Mouse (Mus musculus) CD4-positive helper T cell, adult 2 months (primary cell): ENCODE data around the gene Gm37240.

ENCODE experiments used
- DNase-seq: peaks from one replicate; pipeline ENCODE4 v3.0.0-alpha.2; 2012; ENCODE audit warnings: low read depth, missing footprints, low spot score

The Gm37240 gene

DNA sequence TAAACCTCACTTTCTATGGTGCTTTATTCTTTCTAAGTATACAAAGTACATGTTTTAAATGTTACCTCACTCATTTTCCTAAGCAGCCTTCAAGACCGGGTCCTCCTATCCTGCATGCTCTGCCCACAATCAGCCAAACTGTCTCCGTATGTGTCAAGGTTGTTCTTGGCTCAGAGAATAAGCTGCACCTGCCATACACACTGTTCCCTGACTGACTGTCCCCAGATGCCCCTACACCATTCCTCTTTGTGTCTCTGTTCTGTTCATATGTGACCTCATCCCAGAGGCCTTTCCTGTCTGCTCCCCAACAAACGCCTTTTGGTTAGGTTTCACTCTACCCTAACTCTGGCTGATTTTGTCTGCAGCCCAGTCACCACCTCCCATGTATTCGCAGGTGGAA, 60.0 kb downstream of the Gm37240 start:
- DNase-seq = no peak

DNA sequence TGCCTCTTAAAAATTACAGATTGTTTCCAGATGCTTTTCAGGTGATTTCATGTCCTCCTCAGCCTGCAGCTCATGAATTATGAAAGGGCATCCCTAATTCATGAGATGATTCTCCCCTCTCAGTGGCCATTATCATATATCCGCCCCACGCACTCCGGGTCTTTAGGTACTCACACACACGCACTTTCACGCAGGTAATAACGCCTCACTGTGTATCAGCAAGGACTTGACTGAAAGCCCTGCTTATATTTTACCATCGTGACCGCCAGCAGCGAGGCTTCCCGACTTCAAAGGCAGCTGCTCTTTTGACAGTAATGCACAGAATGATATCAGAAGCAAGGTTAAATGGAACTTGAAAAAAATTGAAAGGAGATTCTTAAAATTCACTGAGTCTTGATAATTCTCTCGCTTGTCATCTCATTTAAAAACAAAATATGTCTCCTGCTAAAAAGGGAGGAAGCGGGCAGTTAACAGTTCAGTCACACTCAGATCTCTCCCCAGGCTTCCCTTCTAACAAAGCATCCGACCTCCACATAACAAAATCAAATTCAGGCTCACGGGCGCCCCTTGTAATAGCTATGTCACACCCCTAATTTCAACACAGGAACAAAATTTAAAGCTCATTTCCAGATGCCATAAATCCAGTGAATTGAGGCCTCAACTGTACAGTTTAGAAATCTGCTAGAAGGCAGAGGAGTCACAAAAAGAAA, 66.3 kb downstream of the Gm37240 start:
- no peak for DNase-seq

GRCm38 (mm10) chr3:85819319-85819718, 68.0 kb downstream of the Gm37240 start:
- no peak for DNase-seq

DNA sequence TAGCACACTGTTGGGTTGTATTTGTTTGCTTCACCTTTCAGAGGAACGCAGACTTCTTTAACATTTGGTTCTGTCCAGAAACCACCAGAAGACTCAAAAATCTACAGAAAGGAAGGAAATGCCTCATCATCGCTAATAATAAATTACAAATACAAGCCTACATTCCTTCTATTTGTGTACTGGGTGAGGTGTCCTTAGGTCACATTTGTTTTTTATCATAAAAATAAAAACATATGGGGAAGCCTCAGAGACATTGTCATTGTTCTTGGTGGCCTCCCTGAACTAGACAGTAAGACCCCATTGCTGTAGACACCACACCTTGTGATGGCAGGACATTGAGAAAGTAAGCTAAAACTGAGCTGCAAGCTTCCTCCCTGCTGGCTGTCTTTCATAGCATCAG, 70.1 kb downstream of the Gm37240 start, which contains the start of gene Fam160a1:
Gene Fam160a1 (minus strand): TSS at position 101 of the 400 bp plus-strand sequence.
- no peak for DNase-seq

GRCm38 (mm10) chr3:85814241-85814640, 73.1 kb downstream of the Gm37240 start:
- no peak for DNase-seq

GRCm38 (mm10) chr3:85813101-85814014, 74.0 kb downstream of the Gm37240 start:
- DNase-seq = no peak

DNA sequence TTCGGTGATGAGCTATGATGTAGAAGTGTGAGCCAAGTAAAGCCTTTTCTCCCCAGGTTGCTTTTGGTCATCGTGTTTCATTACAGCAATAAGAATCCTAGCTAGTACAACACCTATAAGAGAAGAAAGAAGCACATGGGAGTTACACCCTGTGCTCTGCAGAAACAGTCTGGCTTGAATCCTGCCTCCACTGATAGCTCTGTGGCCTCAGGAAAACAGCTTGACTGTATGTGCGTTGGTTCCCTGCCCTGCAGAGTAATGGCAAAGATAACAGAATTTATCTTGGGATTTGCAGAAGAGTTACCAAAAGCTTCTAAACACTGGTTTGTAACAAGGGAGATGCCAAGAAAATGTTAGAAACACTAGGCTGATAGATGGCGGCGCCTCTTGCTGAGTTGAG, 75.3 kb downstream of the Gm37240 start:
- DNase-seq = no peak

DNA sequence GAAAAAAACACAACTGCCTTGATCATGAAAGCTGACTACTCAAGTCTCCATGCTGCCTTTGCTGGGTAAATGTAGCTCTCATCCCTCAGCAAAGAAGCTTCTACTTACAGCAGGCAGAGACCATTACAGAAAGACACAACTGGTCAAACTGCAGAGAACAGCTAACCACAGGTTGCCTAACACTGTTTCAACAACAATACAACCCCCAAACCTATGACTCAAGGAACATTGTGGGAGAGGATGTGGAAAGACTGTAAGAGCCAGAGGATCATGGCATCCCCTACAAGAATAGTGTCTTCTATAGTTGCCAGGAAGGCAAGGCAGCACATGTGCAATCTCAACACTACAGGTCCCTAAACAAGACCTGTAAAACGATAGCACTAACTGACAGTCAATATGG, 94.2 kb downstream of the Gm37240 start:
- DNase-seq = no peak

GRCm38 (mm10) chr3:85789748-85790147, 97.6 kb downstream of the Gm37240 start:
- DNase-seq = no peak

- no peak for DNase-seq
Measured at GRCm38 (mm10) chr3:85786501-85786900, 100.8 kb downstream of the Gm37240 start.

- DNase-seq = no peak
Measured at GRCm38 (mm10) chr3:85780906-85781305, 106.4 kb downstream of the Gm37240 start.

GRCm38 (mm10) chr3:85780332-85780731, 107.0 kb downstream of the Gm37240 start:
- no peak for DNase-seq

DNA sequence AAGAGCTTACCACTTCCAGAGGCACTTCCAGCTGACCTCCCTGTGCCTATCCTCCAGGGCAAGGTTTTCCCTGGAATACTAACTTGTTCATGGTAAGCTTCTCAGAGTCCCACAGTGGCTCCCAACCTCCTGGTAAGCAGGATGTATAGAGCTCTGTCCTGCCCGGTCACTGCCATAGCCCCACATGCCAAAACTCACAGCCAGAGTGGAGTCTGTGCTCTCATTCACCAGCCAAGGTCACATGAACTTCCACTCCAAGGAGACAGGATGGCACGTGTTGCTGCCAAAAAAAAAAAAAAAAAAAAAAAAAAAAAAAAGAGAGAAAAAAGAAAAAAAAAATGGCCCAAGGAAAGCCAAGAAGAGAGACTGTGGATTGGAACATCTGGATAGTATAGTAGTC, 109.5 kb downstream of the Gm37240 start:
- no peak for DNase-seq

- no peak for DNase-seq
Measured at GRCm38 (mm10) chr3:85777356-85777755, 110.0 kb downstream of the Gm37240 start.

GRCm38 (mm10) chr3:85776707-85777106, 110.6 kb downstream of the Gm37240 start:
- DNase-seq = no peak

DNA sequence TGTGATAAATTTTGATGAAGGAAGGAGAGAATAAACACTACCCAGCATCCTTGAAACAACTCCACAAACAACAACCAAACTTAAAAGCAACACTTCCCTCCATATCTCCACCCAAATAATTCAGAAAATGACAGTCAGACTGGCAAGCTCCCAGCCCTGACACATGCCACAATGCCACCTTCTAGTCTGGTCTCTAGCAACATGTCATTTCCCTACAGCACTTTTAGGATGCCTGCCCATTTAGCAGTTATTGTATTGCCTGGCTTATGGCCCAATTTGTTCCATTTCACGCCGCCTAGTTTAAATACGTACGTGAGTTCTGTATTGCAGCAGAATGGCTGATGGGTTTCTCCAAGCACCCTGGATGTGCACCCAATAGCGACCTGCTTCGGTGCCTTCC, 111.2 kb downstream of the Gm37240 start:
- no peak for DNase-seq

DNA sequence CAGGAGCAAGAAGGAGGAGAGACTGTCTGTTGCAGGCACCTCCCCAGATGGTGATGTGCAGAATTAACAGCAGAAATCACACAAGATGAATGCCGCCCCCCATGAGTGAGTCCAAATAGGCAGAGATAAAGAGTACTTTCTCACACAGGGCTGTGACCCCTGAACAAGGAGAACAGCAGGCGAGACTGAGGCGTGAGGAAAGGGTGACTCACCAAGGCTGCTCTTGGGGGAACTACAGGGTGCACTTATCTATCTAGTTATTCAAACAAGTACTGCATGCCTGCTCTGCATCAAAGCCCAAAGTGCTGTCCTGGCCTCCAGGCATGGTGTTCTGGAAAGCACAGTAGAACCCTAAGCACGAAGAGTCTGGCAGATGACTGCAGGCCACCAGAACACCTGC, 113.4 kb downstream of the Gm37240 start:
- no peak for DNase-seq

DNA sequence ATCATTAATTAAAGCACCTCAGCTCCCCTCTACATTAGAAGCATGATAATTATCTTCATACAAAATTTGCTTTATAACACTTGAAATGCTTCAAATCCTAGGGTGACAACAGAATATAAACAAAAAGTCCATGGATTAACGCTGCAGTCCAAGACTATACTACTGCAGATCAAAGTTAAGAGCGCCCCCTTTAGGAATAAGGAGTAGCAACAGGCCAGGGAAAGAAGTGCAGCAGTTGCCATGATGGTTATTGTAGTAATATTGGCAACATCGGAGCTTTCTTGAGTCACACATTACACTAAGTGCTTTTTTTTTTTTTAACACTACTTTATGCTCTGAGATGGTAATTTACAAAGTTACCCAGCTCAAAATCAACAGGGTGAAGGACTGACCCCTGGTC, 113.9 kb downstream of the Gm37240 start:
- DNase-seq = no peak

GRCm38 (mm10) chr3:85764937-85765337, 122.4 kb downstream of the Gm37240 start:
- DNase-seq = no peak

DNA sequence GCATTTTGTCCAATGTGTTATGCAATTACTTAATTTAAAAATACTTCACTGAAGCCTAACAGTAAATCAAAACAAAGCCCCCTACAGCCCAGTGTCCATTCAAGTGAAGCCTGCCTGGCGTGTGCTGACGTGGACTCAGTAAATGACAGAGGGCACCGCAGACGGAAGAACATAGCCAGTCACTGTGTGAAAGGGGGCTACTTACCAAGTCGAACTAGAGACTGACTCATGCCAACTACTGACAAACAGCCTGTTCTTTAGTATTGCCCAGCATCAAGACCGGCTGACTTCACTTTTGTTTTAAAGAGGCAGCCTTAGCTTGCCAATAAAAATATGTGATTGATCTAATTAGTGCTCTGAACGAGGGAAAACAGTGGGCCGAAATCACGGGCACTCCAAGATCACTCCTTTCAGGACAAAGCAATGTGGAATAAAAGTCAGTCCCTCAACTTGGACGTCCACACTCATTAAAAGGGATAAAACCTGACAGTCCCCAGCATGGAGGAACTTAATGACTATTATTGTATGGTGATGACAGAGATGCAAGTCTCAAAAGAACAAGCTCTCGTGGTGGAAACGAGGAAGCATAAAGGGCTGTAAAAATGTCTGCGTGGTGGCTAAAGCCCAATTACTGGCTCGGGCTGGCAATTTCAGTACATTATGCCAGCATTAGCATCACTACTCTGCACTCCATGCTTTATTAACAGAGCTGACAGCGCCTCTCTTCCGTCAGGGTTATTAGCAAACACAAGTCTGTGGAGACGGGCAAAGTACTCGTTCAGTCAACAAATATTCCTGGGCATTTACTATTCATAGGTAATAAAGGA, 123.1 kb downstream of the Gm37240 start:
- DNase-seq = no peak

GRCm38 (mm10) chr3:85757944-85758343, 129.4 kb downstream of the Gm37240 start:
- no peak for DNase-seq

DNA sequence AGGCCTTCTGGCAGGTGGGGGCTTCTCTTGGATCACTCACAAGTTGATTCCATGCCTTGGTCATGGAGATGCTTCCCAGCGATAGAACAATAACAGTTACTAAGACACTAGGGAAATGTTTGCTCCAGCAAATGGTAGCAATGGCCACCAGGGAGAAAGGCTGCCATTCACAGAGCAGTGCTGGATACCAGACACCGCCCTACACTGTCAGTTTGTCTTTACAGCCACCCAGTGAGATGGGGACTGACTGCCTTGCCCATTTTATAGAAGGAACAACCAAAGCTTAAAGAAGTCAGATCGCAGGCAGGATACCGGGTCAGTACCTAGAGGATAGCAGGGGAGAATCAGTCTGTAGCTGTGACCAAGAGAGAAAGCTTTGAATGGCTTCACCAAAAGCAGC, 129.9 kb downstream of the Gm37240 start:
- no peak for DNase-seq
